Mouse (Mus musculus) urinary bladder, postnatal 25 days (tissue): ENCODE results near the gene Hbb-bs.
"Not testable (repeated sequence)": the region's sequence is repeated elsewhere in the genome, so short reads cannot be mapped to it uniquely, and the experiment has no call there.

ENCODE experiments used
- DNase-seq: peaks from one replicate; pipeline ENCODE4 v3.0.0; 2022; ENCODE audit warnings: low spot score

Hbb-bs gene

GRCm38 (mm10) chr7:103827808-103828207, at the start of gene Hbb-bs:
Gene Hbb-bs (minus strand): TSS chr7:103828096.
- DNase-seq = no peak

DNA sequence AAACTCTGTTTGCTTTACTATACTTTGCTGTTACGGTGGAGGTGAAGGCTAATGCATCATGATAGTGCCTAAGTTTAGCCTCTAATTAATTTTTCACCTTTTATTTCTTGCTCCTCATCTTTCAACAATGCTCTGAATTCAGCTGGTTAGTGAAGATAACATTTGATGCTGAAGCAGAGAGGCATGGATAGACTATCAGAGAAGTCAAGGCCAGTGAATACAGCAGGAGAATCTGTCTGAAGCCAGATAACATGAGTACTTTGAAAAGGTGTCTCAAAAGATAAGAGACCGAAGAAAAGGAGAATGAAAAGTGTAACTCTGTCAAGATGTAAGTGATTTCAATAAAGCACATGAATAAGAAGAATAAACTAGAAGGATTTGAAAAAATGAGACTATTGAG, 49.2 kb upstream of the Hbb-bs start:
- no peak for DNase-seq

- no peak for DNase-seq
Measured at GRCm38 (mm10) chr7:103874451-103874850, 46.6 kb upstream of the Hbb-bs start.

- DNase-seq = no peak
Measured at GRCm38 (mm10) chr7:103873064-103873463, 45.2 kb upstream of the Hbb-bs start.

GRCm38 (mm10) chr7:103870667-103871066, 42.8 kb upstream of the Hbb-bs start:
- DNase-seq = no peak

DNA sequence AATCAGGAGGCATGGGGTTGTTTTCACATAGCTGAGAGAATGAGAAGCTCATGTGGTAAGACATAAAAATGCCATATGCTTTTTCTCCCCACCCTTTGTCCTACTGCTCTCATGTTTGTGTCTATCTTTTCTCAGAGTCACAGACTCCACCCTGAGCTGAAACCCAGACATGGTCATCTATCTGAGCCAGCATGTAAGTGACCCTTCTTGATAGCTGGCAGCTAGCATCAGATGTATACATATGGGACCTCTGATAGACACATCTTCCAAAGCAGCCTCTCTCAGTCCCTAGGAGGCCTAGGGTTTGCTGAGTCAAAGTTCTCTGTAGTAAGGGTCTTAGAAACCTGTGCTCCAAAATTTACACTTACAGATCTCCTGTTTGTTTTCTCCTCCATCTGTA, 37.8 kb upstream of the Hbb-bs start:
- no peak for DNase-seq

GRCm38 (mm10) chr7:103861531-103861930, 33.6 kb upstream of the Hbb-bs start:
- no peak for DNase-seq

DNA sequence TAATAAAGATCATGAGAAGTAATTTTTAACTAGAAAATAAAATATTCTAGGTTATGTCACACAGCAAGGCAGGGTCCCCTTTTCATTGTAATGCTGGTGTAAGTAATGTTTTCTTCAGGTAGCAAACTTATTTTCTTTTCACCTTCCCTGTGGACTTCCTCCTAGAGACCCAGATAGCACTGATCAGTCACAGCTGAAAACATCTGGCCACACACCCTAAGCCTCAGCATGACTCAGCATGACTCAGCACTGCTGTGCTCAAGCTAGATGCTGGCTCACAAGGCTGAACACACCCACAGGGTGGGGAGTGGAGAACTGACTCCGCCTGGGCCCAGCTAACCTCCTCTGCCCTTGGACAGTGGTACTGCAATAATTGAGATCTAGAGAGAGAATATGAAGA, 33.0 kb upstream of the Hbb-bs start:
- DNase-seq = peak; percentile 4

GRCm38 (mm10) chr7:103859076-103859475, 31.2 kb upstream of the Hbb-bs start:
- DNase-seq = no peak

GRCm38 (mm10) chr7:103854669-103855068, 26.8 kb upstream of the Hbb-bs start:
- no peak for DNase-seq

GRCm38 (mm10) chr7:103853090-103853489, 25.2 kb upstream of the Hbb-bs start, which contains the start of gene Hbb-y:
Gene Hbb-y (minus strand): TSS chr7:103853216.
- no peak for DNase-seq

GRCm38 (mm10) chr7:103844525-103845325, 16.8 kb upstream of the Hbb-bs start:
- no peak for DNase-seq

- DNase-seq = no peak
Measured at GRCm38 (mm10) chr7:103843034-103843433, 15.1 kb upstream of the Hbb-bs start, which contains the start of gene Hbb-bh1. Gene Hbb-bh1 (minus strand): TSS chr7:103843164.

GRCm38 (mm10) chr7:103840268-103840667, 12.4 kb upstream of the Hbb-bs start, which contains the start of gene Hbb-bh2:
Gene Hbb-bh2 (minus strand): TSS chr7:103840520.
- DNase-seq = no peak

DNA sequence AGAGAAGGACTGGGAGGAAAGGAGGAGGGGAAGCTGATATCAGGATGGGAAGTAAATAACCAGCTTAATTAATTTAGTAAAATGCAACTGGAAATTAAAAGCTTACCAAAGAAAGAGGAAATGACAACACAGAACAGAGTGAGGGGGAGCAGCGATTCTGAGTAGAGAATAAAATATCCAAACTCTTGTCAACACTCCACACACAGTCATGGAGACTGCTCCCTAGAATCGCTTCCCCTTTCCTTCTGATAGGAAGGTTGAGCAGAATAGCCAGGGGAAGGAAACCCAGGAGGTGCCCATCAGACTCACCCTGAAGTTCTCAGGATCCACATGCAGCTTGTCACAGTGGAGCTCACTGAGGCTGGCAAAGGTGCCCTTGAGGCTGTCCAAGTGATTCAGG, 757 bp downstream of the Hbb-bs start:
- not testable (repeated sequence) for DNase-seq

- no peak for DNase-seq
Measured at GRCm38 (mm10) chr7:103826255-103826887, 1.5 kb downstream of the Hbb-bs start.

- no peak for DNase-seq
Measured at GRCm38 (mm10) chr7:103825536-103826254, 2.2 kb downstream of the Hbb-bs start.

GRCm38 (mm10) chr7:103824597-103824996, 3.3 kb downstream of the Hbb-bs start:
- no peak for DNase-seq

DNA sequence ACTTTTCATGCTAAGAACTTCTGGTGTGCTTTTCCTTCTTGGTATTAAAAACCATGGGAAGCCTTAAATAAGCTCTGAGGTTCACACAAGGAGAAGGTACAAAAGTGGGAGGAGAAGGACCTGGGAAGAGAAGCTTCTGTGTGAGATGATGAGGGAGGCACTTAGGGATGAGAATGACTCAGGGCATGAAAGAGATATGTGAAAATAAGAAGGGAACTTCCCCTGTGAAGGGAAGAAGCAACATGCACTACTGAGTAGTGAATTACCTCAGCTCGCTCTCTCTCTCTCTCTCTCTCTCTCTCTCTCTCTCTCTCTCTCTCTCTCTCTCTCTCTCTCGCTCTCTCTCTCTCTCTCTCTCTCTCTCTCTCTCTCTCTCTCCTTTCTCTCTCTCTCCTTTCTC, 12.8 kb downstream of the Hbb-bs start:
- not testable (repeated sequence) for DNase-seq

DNA sequence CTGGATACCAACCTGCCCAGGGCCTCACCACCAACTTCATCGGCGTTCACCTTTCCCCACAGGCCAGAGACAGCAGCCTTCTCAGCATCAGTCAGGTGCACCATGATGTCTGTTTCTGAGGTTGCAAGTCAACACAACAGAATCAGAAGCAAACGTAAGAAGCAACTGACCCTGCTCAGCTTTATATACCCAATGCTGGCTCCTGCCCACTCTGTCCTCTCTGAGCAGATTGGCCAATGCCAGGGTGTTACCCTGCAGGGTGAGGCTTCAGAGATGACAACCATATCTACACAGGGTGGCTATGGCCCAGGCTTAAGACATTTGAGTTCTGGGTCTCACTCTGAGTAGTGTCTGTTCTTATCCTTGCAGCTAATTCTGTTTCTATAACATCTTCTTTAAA, 14.1 kb downstream of the Hbb-bs start, which contains the start of gene Hbb-bt:
Gene Hbb-bt, minus strand, starts transcription at position 231 of the 400 bp plus-strand sequence.
- DNase-seq = no peak

GRCm38 (mm10) chr7:103813152-103813551, 14.7 kb downstream of the Hbb-bs start:
- not testable (repeated sequence) for DNase-seq

DNA sequence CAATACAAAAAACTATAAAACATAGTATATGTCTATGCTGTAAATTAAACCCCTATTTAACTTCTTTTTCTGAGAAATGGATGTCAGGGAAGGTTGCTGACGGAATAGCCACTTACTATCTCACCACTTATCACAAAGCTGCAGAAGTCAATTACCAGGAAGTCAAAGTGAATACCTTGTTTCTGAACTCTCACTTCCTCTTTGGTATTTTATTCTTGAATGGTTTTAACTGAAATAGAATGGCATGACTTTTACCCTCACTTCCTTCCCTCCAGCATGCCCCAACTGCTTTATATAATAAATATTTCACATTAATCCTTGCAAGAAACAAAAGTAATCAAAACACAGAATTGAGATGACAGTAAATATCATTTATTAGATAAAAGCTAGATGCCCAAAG, 15.7 kb downstream of the Hbb-bs start:
- no peak for DNase-seq
